Mouse (Mus musculus): ENCODE results near the gene Rnf213.

Gene Rnf213

DNA sequence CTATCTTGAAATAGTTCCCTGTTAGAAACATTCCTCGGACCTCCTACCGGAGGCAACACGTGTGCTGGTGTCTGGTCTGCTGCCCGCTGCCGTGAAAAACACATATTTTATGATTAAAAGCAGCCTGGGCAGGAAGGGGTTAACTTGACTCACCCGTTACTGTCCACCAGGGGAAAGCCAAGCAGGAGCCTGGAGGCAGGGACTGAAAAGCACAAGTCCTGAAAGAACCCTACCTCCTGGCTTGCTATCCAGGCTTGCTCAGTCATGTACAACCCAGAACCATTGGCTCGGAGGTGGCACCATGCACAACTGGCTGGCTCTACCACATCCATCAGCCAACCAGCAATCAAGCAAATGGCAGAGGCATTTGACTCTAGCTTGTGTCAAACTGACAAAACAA is 140.8 kb downstream of the Rnf213 start:
- no peak for TF ChIP-seq GATA4 (IDR thresholded peaks at IDR 0.05; ENCODE audit: insufficient replicate concordance, low read length)
